Mouse (Mus musculus) embryonic facial prominence, embryonic 11.5 days (tissue): ENCODE results near the gene Gdf1. TPM values are rescaled to one million over a fixed set of nuclear protein-coding genes. Genes with fewer than 3 reads are reported as not detected.

Source experiments
- ATAC-seq: fragments of 200-750 bp; cut with Nextera tagmentation; replicated peaks from 2 replicates; pipeline ENCODE4 v1.8.0; 2017; ENCODE audit warnings: low read depth; ENCODE audit not compliant: insufficient number of reproducible peaks, low FRiP score, low TSS enrichment
- DNase-seq: peaks from one replicate; pipeline ENCODE4 v3.0.0-alpha.2; 2015; ENCODE audit warnings: low spot score
- H3K27ac ChIP-seq: fragments of 300-500 bp; sonication (generic); replicated peaks from 2 replicates; pipeline ENCODE4 v1.5.1; 2014; ENCODE audit warnings: mild to moderate bottlenecking, low read depth, low read length, control low read depth
- H3K27me3 ChIP-seq: fragments of 300-500 bp; sonication (generic); 2 replicates; pipeline ENCODE4 v1.6.1; 2014; ENCODE audit warnings: mild to moderate bottlenecking, low read length, moderate library complexity, mixed read lengths; ENCODE audit not compliant: control insufficient read depth, insufficient read depth
- H3K36me3 ChIP-seq: fragments of 300-500 bp; sonication (generic); replicated peaks from 2 replicates; pipeline ENCODE4 v1.6.1; 2014; ENCODE audit warnings: low read depth, mild to moderate bottlenecking, low read length, moderate library complexity, mixed read lengths; ENCODE audit not compliant: control insufficient read depth, insufficient read depth
- H3K4me1 ChIP-seq: fragments of 300-500 bp; sonication (generic); 2 replicates; pipeline ENCODE4 v1.6.1; 2014; ENCODE audit warnings: low read length, mixed read lengths; ENCODE audit not compliant: control insufficient read depth, insufficient read depth
- H3K4me2 ChIP-seq: fragments of 300-500 bp; sonication (generic); 2 replicates; pipeline ENCODE4 v1.6.1; 2014; ENCODE audit warnings: low read depth, mild to moderate bottlenecking, control low read depth, low read length, moderate library complexity
- H3K4me3 ChIP-seq: fragments of 300-500 bp; sonication (generic); 2 replicates; pipeline ENCODE4 v1.5.1; 2014; ENCODE audit warnings: low read depth, low read length, control low read depth
- H3K9ac ChIP-seq: fragments of 300-500 bp; sonication (generic); replicated peaks from 2 replicates; pipeline ENCODE4 v1.6.1; 2014; ENCODE audit warnings: mild to moderate bottlenecking, control low read depth, low read length
- H3K9me3 ChIP-seq: fragments of 300-500 bp; sonication (generic); replicated peaks from 2 replicates; pipeline ENCODE4 v1.6.1; 2016; ENCODE audit warnings: mild to moderate bottlenecking, low read length, inconsistent platforms, mixed read lengths; ENCODE audit not compliant: control insufficient read depth
- WGBS: fragments of 180-500 bp; shearing (Covaris S2); extraction: QIAGEN DNeasy Blood & Tissue Kit; methylation state at CpG from one replicate; pipeline ENCODE4 v1.1.7; 2014; 5-methylcytosine and 5-hydroxymethylcytosine counted together
- polyA plus RNA-seq: library from polyadenylated mRNA; unstranded; fragments of >200 nt; fragmentation: Nextera tagmentation; extraction: Ambion mirVana; gene quantifications from 2 replicates; pipeline ENCODE4 v1.2.1, GENCODE M21; 2014

The Gdf1 gene
- polyA plus RNA-seq, 1 experiment from 2014 or later = 0.22 TPM

GRCm38 (mm10) chr8:70316511-70317504 is 12.8 kb upstream of the Gdf1 start:
- H3K9ac ChIP-seq = peak overlapping the region; percentile 58
- H3K27me3 ChIP-seq = no peaks in the 10 kb centered on the region
- ATAC-seq = peak; percentile 76
- H3K36me3 ChIP-seq = peaks cover 3% of the 10 kb centered on the region
- H3K27ac ChIP-seq = peak overlapping the region; percentile 62
- DNase-seq = peak; percentile 95
- H3K4me1 ChIP-seq = peaks cover 7% of the 10 kb centered on the region
- H3K4me2 ChIP-seq = peak overlapping the region; percentile 76
- peak overlapping the region; percentile 52 for H3K4me3 ChIP-seq
- 8% methylated on average over 15 of the region's 15 CpGs for WGBS
- H3K9me3 ChIP-seq = no peaks in the 10 kb centered on the region

DNA sequence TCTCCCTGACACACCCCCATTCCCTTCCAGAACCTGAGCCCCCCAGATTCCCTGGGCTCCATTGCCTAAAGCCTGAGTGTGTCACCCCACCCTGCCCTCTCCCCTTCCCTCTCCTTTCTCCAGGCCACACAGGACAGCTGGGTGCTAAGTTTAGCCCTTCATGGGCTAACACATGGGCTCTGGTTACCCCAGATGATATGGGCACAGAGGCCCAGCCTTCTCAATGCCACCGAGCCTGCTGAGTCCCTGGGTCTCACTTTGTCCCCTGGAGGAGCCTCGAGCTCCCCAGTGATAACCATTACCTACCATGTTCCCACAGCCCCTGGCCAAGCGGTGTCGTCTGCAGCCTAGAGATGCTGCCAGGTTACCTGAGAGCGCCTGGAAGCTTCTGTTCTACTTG is 11.7 kb upstream of the Gdf1 start:
- Histone ChIP-seq H3K27ac (no peak overlapping the region), H3K9me3 (no peaks in the 10 kb centered on the region), H3K9ac (no peak overlapping the region), H3K27me3 (no peaks in the 10 kb centered on the region), H3K4me2 (no peak overlapping the region), H3K4me1 (peaks cover 7% of the 10 kb centered on the region), H3K4me3 (no peak overlapping the region), H3K36me3 (peaks cover under 1% of the 10 kb centered on the region)
- DNase-seq (no peak), ATAC-seq (no peak)
- 84% methylated on average over 5 of the region's 5 CpGs for WGBS

GRCm38 (mm10) chr8:70323716-70324115 is 5.9 kb upstream of the Gdf1 start:
- 87% methylated on average over 3 of the region's 3 CpGs for WGBS
- no peak overlapping the region for H3K27ac ChIP-seq
- ATAC-seq (no peak), DNase-seq (no peak)
- H3K4me2 ChIP-seq = no peak overlapping the region
- no peaks in the 10 kb centered on the region for H3K9me3 ChIP-seq
- H3K9ac ChIP-seq = no peak overlapping the region
- no peaks in the 10 kb centered on the region for H3K36me3 ChIP-seq
- no peak overlapping the region for H3K4me3 ChIP-seq
- H3K4me1 ChIP-seq = no peaks in the 10 kb centered on the region
- H3K27me3 ChIP-seq = no peaks in the 10 kb centered on the region

- H3K9ac ChIP-seq = no peak overlapping the region
- ATAC-seq (no peak), DNase-seq (no peak)
- H3K27ac ChIP-seq = no peak overlapping the region
- H3K36me3 ChIP-seq = peaks cover 1% of the 10 kb centered on the region
- H3K4me1 ChIP-seq = peaks cover 12% of the 10 kb centered on the region
- H3K4me3 ChIP-seq = no peak overlapping the region
- 95% methylated on average over 6 of the region's 6 CpGs for WGBS
- no peak overlapping the region for H3K4me2 ChIP-seq
- no peaks in the 10 kb centered on the region for H3K9me3 ChIP-seq
- H3K27me3 ChIP-seq = no peaks in the 10 kb centered on the region
Observed at GRCm38 (mm10) chr8:70327512-70327911, 2.1 kb upstream of the Gdf1 start.

DNA sequence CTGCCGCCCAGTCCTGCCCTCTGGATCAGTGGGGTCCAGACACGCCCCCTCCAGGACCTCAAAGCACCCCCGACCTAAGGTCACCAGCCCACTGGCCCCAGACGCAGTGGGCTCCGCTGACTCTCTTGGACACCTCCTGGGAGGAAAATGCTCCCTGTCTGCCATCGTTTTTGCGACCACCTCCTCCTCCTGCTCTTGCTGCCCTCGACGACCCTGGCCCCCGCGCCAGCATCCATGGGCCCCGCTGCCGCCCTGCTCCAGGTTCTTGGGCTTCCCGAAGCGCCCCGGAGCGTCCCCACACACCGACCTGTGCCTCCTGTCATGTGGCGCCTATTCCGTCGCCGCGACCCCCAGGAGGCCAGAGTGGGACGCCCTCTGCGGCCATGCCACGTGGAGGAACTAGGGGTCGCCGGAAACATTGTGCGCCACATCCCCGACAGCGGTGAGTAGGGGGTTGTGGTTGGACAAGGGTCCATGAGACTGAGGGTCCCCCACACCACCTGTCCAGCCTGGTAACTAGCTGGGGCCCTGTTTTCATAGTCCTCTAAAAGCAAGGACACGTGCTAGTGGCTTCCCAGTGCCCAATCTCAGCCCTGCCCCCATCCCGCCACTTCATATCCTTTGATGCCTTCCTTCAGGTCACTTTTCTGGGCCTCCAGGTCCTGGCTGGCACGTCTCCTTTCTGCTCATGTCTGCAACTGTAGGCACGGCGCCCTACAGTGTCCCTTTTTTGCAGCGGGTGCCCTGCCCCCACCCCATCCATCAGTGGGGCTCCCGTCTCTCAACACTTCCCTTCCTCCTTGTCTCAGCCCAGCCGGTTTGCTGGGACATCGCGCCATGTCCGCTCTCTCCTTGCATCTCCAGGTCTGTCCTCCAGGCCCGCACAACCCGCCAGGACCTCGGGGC is 471 bp downstream of the Gdf1 start:
- WGBS = 5% methylated on average over 45 of the region's 45 CpGs
- ATAC-seq (peak; percentile 19), DNase-seq (peak; percentile 38)
- Histone ChIP-seq H3K27ac (no peak overlapping the region), H3K36me3 (peaks cover 18% of the 10 kb centered on the region), H3K9me3 (no peaks in the 10 kb centered on the region), H3K4me3 (peak overlapping the region; percentile 8; the same call in 1 of the 2 replicates), H3K4me2 (peak overlapping the region; percentile 34), H3K9ac (peak overlapping the region; percentile 50), H3K4me1 (peaks cover 12% of the 10 kb centered on the region), H3K27me3 (no peaks in the 10 kb centered on the region)

GRCm38 (mm10) chr8:70330741-70331364 is 1.2 kb downstream of the Gdf1 start:
- DNase-seq (peak; percentile 81), ATAC-seq (peak; percentile 63)
- Histone ChIP-seq H3K4me1 (peaks cover 12% of the 10 kb centered on the region), H3K27ac (no peak overlapping the region; the same call in 1 of the 2 replicates), H3K4me3 (peak overlapping the region; percentile 8; the same call in 1 of the 2 replicates), H3K4me2 (peak overlapping the region; percentile 34), H3K27me3 (no peaks in the 10 kb centered on the region), H3K36me3 (peaks cover 23% of the 10 kb centered on the region), H3K9ac (peak overlapping the region; percentile 50), H3K9me3 (no peaks in the 10 kb centered on the region)
- WGBS = 30% methylated on average over 53 of the region's 53 CpGs

DNA sequence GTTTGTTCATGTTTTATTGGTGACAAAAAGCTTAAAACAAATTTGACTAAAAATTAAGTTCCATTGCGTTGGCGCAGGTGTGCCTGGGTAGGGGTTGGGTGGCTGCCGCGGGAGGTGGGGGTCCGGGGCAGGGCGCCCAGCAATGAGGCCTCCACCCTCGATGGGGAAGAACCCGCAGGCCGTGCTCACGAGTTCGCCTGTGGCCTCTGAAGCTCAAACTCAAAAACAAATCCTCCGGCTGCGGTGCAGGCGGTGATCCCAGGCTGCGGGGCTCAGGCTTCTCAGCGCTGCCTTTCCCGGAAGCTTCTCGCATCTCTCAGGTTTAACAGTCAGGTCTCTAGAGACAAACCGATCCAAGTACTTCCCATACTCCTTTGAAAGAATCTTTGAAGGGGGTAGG is 1.9 kb downstream of the Gdf1 start:
- Histone ChIP-seq H3K9ac (no peak overlapping the region), H3K27me3 (no peaks in the 10 kb centered on the region), H3K4me3 (no peak overlapping the region), H3K4me1 (peaks cover 12% of the 10 kb centered on the region), H3K4me2 (no peak overlapping the region), H3K36me3 (peaks cover 23% of the 10 kb centered on the region), H3K9me3 (no peaks in the 10 kb centered on the region), H3K27ac (no peak overlapping the region)
- DNase-seq (peak; percentile 48), ATAC-seq (no peak)
- WGBS = 64% methylated on average over 19 of the region's 19 CpGs
